In genomic region chr9:57421688-57422111, GRCm38 (mm10) we compare ENCODE assay signal across 9 mouse cellular contexts. TPM values are rescaled to one million over a fixed set of nuclear protein-coding genes. Genes with fewer than 3 reads are reported as not detected.
DNase-seq lines count a peak whose midpoint lies in the region; ATAC-seq lines count a peak whose summit lies in the region.
"Had no signal": no experiment of that assay in that cellular context is flagged by ENCODE, and none has a peak within 500 bp of the region (broad histone marks: within the 10 kb centered on the region; RNA-seq: fewer than 3 reads in every experiment).

No protein-coding gene starts in this region.

- DNase-seq in 416B (ENCODE audit: low read depth) = peak; percentile 54
- DNase-seq in adrenal gland, postnatal 14 days = peak; percentile 73
- DNase-seq in limb, embryonic 10.5 days (ENCODE audit: low spot score) = no peak
- DNase-seq in right cerebral cortex, postnatal 36 days (ENCODE audit: low spot score in 2 of 2) = no peak
- no peak for DNase-seq in retina, embryonic 14.5 days (ENCODE audit: low spot score)
- no peak for DNase-seq in left cerebral cortex, postnatal 10 days (ENCODE audit: extremely low spot score in 1 of 2, low spot score in 2 of 2)
- DNase-seq: cerebellum, adult 9-11 months had no signal

- intact Hi-C loops in left cerebral cortex, postnatal 10 days (cut with DNase I) = no loop called here

- no peak overlapping the region for H3K9ac ChIP-seq in hindbrain, embryonic 13.5 days
- no peak overlapping the region for H3K9ac ChIP-seq in hindbrain, embryonic 12.5 days

- H3K9me3 ChIP-seq in hindbrain, embryonic 13.5 days = no peaks in the 10 kb centered on the region
- no peaks in the 10 kb centered on the region for H3K9me3 ChIP-seq in hindbrain, embryonic 12.5 days (replicated peaks)
- no peaks in the 10 kb centered on the region for H3K9me3 ChIP-seq in limb, embryonic 10.5 days (replicated peaks)

- peaks cover 9% of the 10 kb centered on the region; the same call in 1 of the 2 replicates for H3K36me3 ChIP-seq in hindbrain, embryonic 13.5 days
- H3K36me3 ChIP-seq in hindbrain, embryonic 12.5 days = no peaks in the 10 kb centered on the region; the same call in 1 of the 2 replicates
- H3K36me3 ChIP-seq in limb, embryonic 10.5 days = peaks cover 6% of the 10 kb centered on the region; the same call in 1 of the 2 replicates

- H3K4me3 ChIP-seq in hindbrain, embryonic 13.5 days = no peak overlapping the region
- H3K4me3 ChIP-seq in hindbrain, embryonic 12.5 days = no peak overlapping the region
- no peak overlapping the region for H3K4me3 ChIP-seq in limb, embryonic 10.5 days

- peaks cover 19% of the 10 kb centered on the region for H3K4me1 ChIP-seq in hindbrain, embryonic 13.5 days (replicated peaks)
- peaks cover 19% of the 10 kb centered on the region for H3K4me1 ChIP-seq in hindbrain, embryonic 12.5 days
- peaks cover 26% of the 10 kb centered on the region for H3K4me1 ChIP-seq in limb, embryonic 10.5 days

- WGBS in hindbrain, embryonic 13.5 days = 59% methylated on average over 5 of the region's 5 CpGs
- WGBS in hindbrain, embryonic 12.5 days = 62% methylated on average over 5 of the region's 5 CpGs
- 55% methylated on average over 5 of the region's 5 CpGs for WGBS in limb, embryonic 10.5 days

- H3K4me2 ChIP-seq in hindbrain, embryonic 13.5 days = no peak overlapping the region
- H3K4me2 ChIP-seq in hindbrain, embryonic 12.5 days (replicated peaks) = no peak overlapping the region

- ATAC-seq in hindbrain, embryonic 13.5 days (ENCODE audit: low FRiP score) = no peak
- no peak for ATAC-seq in hindbrain, embryonic 12.5 days (ENCODE audit: low FRiP score)

- no peaks in the 10 kb centered on the region for H3K27me3 ChIP-seq in hindbrain, embryonic 13.5 days
- H3K27me3 ChIP-seq in hindbrain, embryonic 12.5 days = no peaks in the 10 kb centered on the region
- H3K27me3 ChIP-seq in limb, embryonic 10.5 days (ENCODE audit: low read depth, poor library complexity, severe bottlenecking) = no peaks in the 10 kb centered on the region

- H3K27ac ChIP-seq in hindbrain, embryonic 13.5 days = peak overlapping the region; percentile 18; the same call in 1 of the 2 replicates
- no peak overlapping the region; the same call in 1 of the 2 replicates for H3K27ac ChIP-seq in hindbrain, embryonic 12.5 days
- H3K27ac ChIP-seq in limb, embryonic 10.5 days = peak overlapping the region; percentile 82; the same call in 1 of the 2 replicates

RNA-seq across cellular contexts. Expression of gene Ppcdc, which starts 18.2 kb away (rescaled TPM):
- polyA plus RNA-seq in hindbrain, embryonic 13.5 days (2015; fragmentation: Nextera tagmentation; extraction: Ambion mirVana) = 25.6 and 26.0 TPM in 2 replicates
- polyA plus RNA-seq in hindbrain, embryonic 12.5 days (2016; fragmentation: Nextera tagmentation; extraction: Ambion mirVana) = 20.0 and 24.6 TPM in 2 replicates
- total RNA-seq in adrenal gland, postnatal 14 days (2021) = 19.8 and 24.6 TPM in 2 replicates
- 22.4 and 28.5 TPM in 2 replicates for polyA plus RNA-seq in limb, embryonic 10.5 days (2016; fragmentation: Nextera tagmentation; extraction: Ambion mirVana)
- total RNA-seq in left cerebral cortex, postnatal 10 days (2021) = 10 to 100 TPM; 11.7 to 13.0 TPM

RNA-seq across cellular contexts. Expression of gene Scamp5, which starts 46.2 kb away (rescaled TPM):
- polyA plus RNA-seq in hindbrain, embryonic 13.5 days (2015; fragmentation: Nextera tagmentation; extraction: Ambion mirVana) = 86.3 and 94.6 TPM in 2 replicates
- 47.5 and 49.9 TPM in 2 replicates for polyA plus RNA-seq in hindbrain, embryonic 12.5 days (2016; fragmentation: Nextera tagmentation; extraction: Ambion mirVana)
- 11.0 and 13.1 TPM in 2 replicates for total RNA-seq in adrenal gland, postnatal 14 days (2021)
- polyA plus RNA-seq in limb, embryonic 10.5 days (2016; fragmentation: Nextera tagmentation; extraction: Ambion mirVana) = 4.3 and 4.5 TPM in 2 replicates
- 100 to 1,000 TPM; 387 to 389 TPM for total RNA-seq in left cerebral cortex, postnatal 10 days (2021)

Comparison
In these comparisons a context has a peak if more than half of its experiments do, and no peak if none do; other contexts are left out.
1. DNase-seq: peak in 416B (single experiment) and adrenal gland, postnatal 14 days (single experiment); none in limb, embryonic 10.5 days (single experiment), right cerebral cortex, postnatal 36 days (0 of 2), retina, embryonic 14.5 days (single experiment) and left cerebral cortex, postnatal 10 days (0 of 2).